Mouse (Mus musculus) thymus, postnatal 4 days (tissue): Measurements from ENCODE around the gene Inpp5f.
"Not testable (repeated sequence)": the region's sequence is repeated elsewhere in the genome, so short reads cannot be mapped to it uniquely, and the experiment has no call there.

Experiments
- DNase-seq: peaks from one replicate; pipeline ENCODE4 v3.0.0; 2021

Inpp5f gene

DNA sequence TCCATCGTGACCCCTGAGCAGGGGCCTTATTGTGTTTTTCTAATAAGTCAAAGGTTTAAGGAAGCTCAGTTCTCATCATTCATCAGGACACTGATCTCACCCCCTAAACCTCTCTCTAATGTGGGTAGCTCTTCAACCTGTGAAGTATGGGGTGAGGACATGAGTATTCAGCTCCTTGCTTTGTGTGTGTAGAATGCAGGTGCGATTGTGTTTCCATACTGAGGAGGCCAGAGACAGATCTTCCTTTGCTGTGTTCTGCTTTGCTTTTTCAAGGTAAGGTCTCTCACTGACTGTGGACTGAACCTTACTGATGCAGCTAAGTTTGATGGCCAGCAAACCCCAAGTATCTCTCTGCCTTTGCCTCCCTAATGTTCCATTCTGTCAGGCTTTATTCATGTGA is 14.9 kb upstream of the Inpp5f start:
- no peak for DNase-seq

DNA sequence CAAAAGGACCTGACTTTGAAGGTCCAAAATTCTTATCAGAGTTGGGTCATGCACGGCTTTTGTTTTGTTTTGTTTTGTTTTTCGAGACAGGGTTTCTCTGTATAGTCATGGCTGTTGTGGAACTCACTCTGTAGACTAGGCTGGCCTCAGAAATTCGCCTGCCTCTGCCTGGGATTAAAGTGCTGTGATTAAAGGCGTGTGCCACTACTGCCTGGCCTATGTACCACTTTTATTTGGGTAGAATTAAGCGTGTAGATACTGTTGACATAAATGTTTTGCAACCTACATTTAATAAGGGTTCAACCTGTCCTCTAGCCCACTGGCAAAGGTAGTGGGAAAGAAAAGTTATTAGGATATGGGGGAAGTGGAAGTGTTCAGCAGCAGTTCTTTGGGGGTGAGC is 12.1 kb upstream of the Inpp5f start:
- DNase-seq: no peak

DNA sequence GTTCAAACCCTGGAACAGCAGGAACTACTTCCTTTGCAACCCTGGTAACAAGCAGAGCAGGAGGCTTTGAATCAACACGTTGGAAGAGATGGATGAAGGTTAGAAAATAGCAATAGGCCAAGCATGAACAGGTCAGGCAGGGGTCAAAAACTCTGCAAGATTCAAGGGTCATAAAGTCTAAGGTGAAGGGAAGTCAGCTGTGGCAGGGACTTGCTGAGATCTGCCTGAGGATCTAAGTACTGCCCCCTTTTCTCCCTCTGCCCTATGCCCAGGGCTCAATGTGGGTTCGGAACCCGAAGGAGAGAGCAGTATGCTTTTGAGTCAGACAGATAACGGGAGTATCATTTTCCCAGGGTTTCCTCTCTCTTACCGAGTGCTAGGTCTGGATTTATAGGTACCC is 9.3 kb upstream of the Inpp5f start:
- no peak for DNase-seq

DNA sequence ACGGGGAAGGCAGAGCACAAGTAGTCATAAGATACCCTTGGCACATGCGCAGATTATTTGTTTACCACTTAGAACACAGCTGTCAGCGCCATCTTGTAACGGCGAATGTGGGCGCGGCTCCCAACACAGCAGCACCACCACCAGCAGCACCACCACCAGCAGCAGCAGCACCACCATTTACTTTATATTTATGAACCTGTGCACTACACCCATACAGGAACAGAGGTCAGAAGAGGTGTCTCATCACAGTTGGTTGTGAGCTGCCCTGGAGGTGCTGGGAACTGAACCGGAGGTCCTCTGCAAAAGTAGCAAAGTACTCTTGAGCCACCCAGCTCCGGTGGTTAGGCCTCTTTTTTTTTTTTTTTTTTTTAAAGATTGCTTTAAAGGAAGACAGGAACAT is 1.2 kb upstream of the Inpp5f start:
- DNase-seq: not testable (repeated sequence)

DNA sequence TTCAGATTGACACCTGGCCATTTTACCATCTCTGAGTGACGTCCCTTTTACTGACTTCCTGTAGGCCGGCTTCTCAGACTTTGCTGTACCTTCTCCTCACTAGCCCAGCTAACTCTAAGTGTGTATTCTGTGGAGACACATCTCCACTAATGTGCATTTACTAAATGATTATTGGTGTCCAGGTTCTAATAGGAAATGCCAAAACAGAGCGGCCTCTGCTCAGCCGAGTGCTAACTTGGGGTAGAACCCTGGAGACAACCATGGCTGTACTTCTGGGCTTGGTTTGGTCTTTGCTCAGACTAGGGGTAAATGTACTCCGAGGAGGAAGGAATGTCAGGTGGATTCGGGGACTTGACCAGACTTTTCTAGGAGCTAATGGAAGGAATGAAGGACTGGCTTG is 638 bp upstream of the Inpp5f start:
- no peak for DNase-seq

DNA sequence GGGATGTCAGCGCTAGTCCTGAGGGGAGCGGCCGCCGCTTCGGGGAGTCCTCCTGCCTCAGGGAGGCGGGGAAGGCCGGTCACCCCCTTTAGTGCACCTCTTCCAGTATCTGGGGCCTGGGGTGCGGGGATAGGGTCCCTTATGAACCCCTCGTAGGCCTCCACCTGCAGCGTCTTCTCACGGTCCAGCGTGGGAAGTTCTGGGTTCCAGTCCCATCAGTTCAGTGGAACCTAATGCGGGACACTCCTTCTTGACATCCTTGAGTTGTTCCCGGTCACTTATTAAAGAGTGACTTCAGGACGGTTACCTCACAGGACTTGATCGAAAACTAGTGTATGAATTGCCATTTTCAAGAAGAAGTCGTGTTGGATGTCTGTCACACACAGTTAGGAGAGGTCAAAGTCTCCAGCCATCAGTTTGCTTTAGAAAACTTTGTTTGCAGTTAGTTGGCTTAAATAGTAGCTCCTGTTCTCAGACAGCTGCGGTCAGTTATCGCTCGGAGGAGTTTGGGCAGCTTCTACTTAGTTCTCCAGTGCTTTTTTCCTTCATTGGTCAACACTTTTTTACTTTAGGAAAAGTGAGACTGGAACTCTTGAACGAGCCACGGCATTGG is 777 bp downstream of the Inpp5f start:
- DNase-seq: no peak

DNA sequence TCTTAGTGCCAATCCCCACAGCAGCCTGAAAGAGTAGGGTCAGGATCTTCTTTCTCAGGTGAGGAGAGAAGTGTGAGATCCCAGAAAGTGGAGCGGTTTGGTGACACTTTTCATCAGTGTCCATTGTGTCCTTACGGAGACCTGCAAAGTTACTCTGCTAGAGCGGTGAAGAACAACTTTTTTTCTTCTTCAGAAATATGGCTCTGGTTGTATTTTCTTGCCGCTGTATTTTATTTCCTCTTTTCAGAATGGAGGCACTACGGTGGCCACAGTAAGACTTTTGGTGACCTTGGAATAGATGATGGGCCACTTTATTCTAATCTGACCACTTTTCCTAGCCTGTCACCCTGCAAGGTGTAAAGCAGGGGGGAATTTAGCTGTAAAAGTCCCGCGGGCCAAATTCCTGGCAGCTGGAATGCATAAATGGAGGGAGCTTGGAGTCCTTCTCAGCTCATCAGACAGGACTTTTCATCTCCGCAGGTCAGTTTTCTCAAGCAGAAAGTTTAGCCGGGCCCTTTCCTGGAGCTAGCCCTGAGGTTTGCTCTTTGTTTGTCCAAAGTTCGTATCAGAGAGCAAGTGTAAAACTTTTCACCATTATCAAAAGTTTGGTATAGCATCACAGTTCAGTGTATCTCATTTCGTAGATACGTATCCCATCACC is 1.5 kb downstream of the Inpp5f start:
- no peak for DNase-seq

DNA sequence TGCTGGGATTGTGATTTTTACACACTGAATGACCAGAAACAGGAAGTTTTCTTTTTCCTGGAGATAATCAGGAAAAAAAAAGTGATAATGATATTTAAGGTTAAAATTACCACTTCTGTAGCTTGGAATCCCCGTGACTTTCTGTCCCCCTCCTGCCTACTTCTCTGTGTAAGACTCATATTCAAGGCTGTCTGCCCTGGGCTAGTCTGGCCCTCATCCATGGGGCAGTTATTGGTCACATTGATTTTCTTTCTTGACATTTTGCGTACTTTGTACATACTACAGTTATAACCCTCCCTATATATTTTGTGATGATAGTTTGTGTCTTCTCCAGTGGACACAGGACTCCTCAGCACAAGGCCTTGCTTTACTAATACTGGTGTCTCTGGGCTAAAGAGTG is 2.5 kb downstream of the Inpp5f start:
- no peak for DNase-seq

DNA sequence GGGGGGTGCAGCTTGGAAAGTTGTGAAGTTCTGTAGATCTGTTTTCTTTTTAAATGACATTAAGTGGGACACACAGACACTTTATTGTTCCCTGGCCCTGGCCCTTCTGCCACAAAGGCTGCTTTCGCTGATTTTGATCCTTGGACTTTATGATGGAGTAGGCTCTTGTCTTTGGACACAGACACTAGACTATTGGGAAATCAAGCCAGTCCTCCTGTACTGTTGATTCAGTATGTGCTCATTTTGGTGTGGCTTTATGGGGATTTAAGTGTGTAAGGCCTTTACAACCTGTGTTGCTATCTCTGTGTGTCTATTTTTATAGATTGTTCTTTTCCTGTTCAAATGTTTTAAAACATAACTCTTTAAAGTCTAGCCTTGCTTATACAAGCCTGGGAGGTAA is 6.5 kb downstream of the Inpp5f start:
- no peak for DNase-seq

DNA sequence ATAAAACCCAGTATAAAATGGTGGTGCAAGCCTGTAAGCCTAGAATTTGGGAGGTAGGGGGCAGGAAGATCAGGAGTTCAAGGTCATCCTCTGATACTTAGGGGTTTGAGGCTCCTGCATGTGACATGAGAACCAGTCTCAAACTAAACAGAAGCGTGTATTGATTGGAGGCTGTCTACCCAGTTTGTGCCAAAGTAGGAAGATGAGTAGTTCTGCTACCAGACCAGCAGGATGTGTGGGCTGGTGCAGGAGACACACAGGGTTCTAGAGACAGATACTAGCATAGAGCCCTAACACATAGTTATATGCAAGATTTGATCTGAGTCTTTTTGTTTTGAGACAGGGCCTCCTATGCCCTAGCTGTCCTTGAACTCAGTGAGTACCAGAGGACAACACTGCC is 9.1 kb downstream of the Inpp5f start:
- DNase-seq: no peak

DNA sequence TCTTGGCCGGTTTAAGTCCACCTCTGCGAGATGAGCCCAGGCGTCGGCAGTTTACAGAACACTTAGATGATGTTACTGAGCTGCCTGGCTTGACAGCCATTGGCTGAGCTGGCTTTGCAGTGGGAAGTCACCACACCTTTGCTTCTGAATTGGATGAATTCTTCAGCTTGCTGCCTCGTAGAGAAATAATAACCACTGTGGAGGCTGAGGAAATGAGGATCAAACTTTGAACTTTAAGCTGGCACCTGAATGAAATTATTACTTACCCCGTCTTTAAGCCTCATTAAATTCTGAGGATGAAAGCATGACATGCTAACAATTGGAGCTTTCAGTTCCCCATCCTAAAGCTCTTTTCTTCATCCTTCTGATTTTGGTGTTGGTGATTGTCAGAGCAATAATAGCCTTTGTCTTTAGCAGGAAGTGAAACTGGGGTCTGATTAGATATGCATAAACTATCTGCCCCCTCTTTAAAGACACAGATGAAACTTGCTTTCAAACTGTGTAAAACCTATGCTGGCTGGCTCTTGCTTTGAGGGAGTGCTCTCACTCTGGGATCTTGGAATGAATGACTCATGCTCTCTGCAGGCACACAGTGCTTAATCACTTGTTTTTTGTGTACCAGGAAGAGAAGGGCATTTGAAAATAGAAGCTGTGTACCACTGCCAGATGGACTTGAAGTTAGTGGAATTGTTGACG is 11.3 kb downstream of the Inpp5f start:
- no peak for DNase-seq

DNA sequence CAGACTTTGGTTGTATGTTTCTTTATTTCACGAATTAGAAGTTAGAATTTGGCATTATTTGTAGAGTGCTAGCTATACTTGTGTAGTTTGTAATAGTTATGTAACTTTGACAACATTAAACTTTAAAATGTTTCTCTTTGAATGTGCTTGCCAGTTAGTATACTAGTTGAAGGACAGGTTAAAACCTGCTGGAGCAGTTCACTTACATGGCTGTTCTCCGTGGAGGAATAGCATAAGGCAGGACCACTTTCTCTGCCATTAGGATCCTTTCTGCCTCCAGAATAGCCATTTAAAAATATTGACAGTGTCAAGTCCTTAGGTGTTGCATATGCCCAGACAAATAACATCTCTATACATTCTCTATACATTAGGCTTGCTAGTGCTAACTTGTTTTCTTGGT is 11.9 kb downstream of the Inpp5f start:
- DNase-seq: no peak

DNA sequence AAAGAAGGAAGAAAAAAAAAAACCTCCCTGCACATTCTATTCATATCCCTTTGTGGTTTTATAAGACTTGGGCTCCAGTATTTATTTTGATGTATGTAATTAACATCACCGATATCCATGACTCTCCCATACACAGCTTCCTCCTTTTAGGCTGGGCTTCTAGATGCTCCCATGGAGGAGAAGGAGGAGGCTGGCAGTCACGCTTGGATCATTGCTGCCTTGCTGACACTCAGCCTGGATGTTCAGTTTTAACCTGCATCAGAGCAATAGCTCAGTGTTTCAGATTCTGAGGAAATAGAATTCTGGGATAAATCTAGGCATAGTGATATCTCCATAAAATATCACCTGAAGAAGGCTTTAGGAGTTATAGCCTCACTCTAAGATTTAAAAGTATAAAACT is 14.3 kb downstream of the Inpp5f start:
- no peak for DNase-seq

DNA sequence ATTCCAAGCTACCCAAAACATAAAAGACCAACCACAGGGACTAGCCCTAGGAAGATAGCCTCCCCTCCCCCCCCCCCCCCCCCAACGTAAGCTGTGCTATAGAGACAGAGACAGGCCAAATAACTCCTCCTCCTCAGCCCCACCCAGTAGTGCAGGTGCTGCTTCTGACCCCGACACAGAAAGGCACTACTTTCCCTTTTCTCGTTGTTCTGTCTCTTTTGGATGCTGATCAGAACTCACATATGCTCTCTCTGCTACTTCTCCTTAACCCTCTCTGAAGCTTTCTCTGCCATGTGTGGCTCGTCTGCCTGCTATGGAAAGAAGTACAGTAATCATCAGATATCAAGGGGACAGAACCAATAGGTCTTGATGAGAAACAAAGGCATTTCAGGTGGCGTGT is 15.5 kb downstream of the Inpp5f start:
- DNase-seq: no peak

DNA sequence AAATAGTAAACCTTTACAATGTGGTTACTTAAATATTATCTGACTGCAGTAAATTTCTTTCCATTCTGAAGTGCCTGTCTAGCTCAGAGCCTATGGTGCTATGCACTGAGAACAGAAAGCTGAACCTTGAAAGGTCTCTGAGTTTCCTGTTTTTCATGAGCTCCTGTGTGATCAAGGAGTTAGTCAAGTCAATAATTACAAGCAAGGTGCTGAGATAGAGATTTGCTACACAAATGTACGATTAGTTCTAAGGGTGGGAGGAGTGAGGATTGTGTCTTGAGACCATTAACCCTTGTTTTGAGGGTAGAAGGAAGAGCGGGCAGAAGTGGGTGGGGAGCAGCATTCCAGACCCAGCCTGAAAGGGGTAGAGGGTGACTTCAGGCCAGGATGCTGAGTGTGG is 16.1 kb downstream of the Inpp5f start:
- no peak for DNase-seq

DNA sequence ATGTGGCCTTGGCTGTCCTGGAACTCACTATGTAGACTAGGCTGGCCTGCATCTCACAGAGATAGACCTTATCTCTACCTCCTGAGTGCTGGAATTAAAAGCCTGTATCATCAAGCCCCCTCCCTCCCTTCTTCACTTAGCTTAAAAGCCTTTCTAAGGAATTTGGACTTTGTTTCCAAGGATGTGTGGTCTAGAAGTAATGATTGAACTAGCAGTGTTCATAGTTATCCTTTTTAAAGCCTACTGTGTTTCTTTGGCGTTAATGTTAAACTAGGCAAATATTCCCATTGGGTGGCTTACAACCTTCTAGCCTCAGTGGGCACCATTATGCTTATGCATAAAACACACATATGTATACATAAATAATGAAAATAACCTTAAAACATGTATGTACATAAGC is 16.6 kb downstream of the Inpp5f start:
- DNase-seq: no peak

DNA sequence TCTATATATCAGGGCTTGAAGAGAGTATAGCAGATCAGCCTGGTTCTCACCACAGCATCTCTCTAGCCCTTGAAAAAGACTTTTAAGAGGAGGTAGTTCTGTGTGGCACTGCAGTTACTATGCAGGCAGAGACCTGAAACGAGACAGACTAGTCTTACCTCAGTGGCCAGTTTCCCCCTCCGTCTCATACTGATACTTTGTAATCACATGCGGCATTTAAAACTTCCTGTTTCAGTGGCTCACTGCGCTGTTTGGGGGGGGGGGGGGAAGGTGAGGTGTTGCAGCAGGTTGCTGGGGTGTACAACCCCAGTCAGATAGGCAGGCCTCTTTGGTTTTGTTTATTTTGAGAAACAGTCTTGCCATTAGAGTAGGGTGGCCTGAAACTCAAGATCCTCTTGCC is 22.0 kb downstream of the Inpp5f start:
- DNase-seq: peak; percentile 30

DNA sequence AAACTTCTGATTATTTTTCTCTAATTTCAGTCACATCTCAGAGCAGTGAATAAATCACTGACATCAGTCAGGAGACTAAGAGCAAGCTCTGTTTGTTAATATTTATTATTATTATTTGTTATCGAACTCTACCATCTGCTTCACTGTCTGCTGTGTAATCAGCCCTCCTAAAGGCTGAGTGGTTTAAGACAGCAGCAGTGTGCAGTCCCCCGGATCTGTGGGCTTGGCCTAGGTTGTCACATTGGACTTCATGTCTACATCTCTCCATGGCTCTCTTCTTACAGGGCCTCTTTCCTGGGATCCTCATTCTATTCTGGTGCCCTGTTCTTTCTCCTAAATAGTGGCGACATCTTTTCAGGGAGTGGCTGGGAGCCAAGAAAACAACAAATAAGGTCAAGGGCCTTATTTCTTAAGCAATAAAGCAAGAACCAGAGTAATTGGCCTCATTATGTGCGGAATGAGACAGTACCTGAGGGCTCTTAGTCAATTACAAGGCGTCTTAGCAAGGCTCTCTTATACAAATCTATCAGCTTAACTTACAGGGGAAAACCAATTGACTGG is 28.9 kb downstream of the Inpp5f start:
- no peak for DNase-seq

DNA sequence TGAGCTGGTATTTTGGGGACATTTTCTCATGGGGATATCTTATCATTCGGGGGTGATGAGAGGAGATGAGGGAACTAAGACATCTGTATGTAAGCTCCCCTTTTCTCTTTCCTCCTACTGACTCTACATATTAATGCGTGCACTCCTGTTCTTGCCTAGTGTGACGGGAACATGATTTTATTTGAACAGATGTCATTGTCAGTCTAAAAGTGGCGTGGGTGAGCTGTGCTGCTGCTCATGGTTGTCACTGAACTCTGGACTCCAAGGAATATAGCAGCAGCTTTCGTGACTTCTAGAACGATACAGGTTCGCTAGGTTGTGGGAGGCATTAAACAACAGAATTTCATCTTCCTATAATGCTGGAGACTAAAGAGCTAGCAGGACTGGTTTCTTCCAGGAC is 30.4 kb downstream of the Inpp5f start:
- no peak for DNase-seq

DNA sequence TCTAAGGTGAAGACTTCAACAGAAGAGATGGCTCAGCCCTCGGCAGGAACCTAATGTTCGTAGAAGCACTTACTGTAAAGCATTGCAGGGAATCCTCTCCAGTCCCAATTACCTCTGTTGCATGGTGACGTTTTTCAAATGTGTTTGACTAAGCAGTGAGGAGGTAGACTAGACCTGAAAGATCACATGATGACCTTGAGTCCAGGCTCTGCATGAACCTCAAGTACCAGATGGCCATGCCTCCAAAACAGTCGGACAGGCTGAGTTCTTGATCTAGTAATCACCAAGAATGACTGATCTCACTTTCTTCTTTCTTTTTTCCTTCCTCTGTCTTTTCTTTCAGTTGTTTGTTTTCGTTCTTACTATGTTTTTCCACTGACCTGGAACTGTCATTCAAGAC is 31.3 kb downstream of the Inpp5f start:
- DNase-seq: no peak

DNA sequence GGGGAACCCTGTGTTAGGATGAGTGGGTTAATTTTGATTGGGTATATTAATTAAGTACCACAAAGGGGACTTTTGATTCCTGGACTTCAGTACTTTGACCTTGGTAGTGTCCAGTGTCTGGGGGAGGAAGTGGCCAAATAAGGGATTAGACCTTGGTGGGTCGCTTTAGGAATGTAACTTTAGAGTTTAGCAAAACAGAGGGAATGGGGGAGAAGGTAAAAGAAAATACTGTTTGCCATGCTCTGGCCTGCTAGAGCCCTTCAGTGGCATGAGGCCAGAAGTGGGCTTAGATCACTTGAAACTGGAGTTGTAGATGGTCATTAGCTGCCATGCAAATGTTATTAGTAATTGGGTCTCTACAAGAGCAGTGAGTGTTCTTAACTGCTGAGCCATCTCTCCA is 45.8 kb downstream of the Inpp5f start:
- no peak for DNase-seq

DNA sequence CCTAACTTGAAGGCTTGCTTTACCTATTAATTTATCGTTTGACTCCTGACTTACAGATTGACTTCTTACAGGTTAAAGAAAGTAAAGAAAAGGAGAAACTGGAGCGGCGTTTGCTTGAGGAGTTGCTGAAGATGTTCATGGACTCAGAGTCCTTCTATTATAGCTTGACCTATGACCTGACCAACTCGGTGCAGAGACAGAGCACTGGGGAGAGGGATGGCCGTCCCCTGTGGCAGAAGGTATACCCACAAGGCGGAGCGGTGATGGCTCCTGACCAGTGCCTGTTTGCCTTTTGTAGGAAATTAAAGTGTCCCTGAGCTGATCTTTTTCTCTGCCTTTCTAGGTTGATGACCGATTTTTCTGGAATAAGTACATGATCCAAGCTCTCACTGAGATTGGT is 52.8 kb downstream of the Inpp5f start:
- no peak for DNase-seq

DNA sequence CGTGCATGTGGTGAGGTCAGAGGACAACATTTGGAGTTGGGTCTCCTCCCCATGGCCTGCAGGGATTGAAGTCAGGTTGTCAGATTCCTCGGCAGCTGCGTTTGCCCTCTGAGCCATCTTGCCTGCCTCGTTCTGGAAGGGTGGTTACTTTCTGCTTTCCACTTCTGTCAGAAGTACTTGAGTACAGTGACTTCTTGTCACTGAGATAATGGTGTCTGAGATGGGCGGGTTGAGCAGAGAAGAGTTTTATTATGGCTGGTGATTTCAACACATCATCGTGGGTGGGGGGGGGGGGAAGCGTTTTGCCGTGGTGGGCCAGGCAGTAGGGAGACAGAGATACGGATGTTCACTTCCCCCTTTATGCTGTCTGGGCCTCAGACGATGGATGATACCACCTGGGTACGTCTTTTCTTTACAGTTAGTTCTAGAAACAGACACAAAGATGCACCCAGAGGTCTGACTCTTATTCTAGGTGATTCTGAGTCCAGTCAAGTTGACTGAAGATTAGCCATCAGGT is 53.8 kb downstream of the Inpp5f start:
- DNase-seq: no peak

DNA sequence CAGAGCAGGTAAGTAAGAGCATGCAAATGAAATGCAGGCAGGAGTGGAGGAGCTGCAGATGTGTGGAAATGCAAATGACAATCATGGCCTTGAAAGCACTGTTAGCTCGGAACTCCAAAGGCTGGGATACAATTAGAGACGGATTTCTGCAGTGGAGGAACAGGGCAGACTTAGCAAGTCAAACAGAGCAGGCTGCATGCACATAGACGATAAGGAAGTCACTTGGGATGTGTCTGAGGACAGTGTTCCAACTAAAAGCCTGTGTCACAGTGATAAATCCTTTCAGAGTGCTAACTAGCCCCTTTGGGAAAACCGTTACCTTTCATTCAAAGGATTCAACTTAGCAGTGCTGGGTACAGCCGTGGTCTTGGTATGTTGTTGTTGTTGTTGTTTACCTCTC is 56.7 kb downstream of the Inpp5f start:
- DNase-seq: no peak
